Mouse (Mus musculus): ENCODE results near the gene Dvl1.

DNA sequence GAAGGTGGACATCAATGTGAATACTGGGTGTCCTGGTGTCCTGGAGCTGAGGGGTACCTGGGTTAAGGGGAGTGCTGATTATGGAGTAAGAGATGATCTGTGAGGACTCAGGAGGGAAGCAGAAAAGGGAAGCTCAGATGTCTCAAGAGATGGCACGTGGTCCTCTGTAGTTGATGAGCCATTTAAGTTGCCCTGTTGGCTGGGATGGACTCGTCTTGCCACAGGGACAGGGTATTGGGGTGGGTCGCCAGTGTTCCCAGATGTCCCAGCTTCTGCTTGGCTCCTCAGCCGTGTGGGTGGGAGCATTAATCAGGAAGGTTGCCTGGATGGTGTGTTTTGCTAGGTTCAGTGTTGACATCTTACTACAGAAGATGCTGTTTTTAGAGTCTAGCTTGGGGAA, 14.0 kb upstream of the Dvl1 start:
- TF ChIP-seq CTCF (IDR thresholded peaks at IDR 0.05; ENCODE audit: low read depth) (no peak), EP300 (IDR thresholded peaks at IDR 0.05; ENCODE audit: low read depth) (no peak)
